Mouse (Mus musculus): ENCODE results near the gene Nucb1. TPM values are rescaled to one million over a fixed set of nuclear protein-coding genes. Genes with fewer than 3 reads are reported as not detected.
"Not testable (repeated sequence)": the region's sequence is repeated elsewhere in the genome, so short reads cannot be mapped to it uniquely, and the experiment has no call there.

Nucb1 gene
- polyA plus RNA-seq, 1 experiment = 171 TPM

GRCm38 (mm10) chr7:45482166-45482565, 28.0 kb downstream of the Nucb1 start:
- Histone ChIP-seq H3K4me1 (ENCODE audit: control insufficient read depth, insufficient read depth, insufficient read length) (no peaks in the 10 kb centered on the region), H3K4me3 (ENCODE audit: extremely low read depth, insufficient read depth, insufficient read length) (no peak overlapping the region), H3K27me3 (ENCODE audit: control insufficient read depth, insufficient read depth, low read length) (no peaks in the 10 kb centered on the region), H3K36me3 (ENCODE audit: control insufficient read depth, insufficient read depth, low read length) (no peaks in the 10 kb centered on the region), H3K27ac (ENCODE audit: insufficient read depth, low read length) (no peak overlapping the region)
- DNase-seq (ENCODE audit: low read depth in 1 of 2, low spot score in 2 of 2) = no peak
- WGBS = 65% methylated on average over 1 of the region's 1 CpGs
- TF ChIP-seq POLR2A (IDR thresholded peaks at IDR 0.05; ENCODE audit: low read depth, low read length) (no peak), CTCF (IDR thresholded peaks at IDR 0.05; ENCODE audit: extremely low read depth, insufficient read depth, insufficient read length, insufficient replicate concordance) (no peak)

DNA sequence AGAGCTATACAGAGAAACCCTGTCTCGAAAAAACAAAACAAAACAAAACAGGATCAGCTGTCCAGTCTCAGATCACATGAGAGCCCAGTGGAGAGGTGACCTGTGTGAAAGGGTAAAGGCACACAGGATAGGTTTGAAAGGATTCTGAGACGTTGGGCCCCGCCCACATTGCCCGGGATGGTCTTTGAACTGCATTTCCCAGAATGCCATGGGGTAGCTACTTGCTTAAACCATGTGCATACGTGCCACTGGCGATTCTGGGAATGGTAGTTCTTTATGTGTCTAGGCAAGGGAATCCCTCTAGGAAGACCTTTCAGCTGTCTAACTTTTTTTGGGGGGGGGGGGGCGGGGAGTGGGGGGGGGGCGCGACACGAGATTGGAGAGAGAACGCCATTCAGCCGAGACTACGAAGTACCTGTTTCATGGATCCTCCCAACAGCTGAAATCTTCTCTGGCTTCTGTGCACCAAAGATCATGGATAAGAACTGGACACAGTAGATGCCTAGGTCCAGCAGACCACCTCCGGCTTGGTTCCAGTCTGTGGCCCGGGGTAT, 28.8 kb downstream of the Nucb1 start, which contains the start of gene Tulp2:
Tulp2 (plus strand) TSS at position 504 of the 554 bp plus-strand sequence.
- Histone ChIP-seq H3K27me3 (ENCODE audit: control insufficient read depth, insufficient read depth, low read length) (no peaks in the 10 kb centered on the region), H3K27ac (ENCODE audit: insufficient read depth, low read length) (no peak within 1 kb of the TSS), H3K4me3 (ENCODE audit: extremely low read depth, insufficient read depth, insufficient read length) (no peak within 1 kb of the TSS), H3K4me1 (ENCODE audit: control insufficient read depth, insufficient read depth, insufficient read length) (no peaks in the 10 kb centered on the region), H3K36me3 (ENCODE audit: control insufficient read depth, insufficient read depth, low read length) (no peaks in the 10 kb centered on the region)
- WGBS = 56% methylated on average over 14 of the region's 15 CpGs
- no peak for TF ChIP-seq POLR2A (IDR thresholded peaks at IDR 0.05; ENCODE audit: low read depth, low read length)
- no peak for TF ChIP-seq CTCF (IDR thresholded peaks at IDR 0.05; ENCODE audit: extremely low read depth, insufficient read depth, insufficient read length, insufficient replicate concordance)
- peak in 1 of 2 experiments; percentile 46 for DNase-seq (ENCODE audit: low read depth in 1 of 2, low spot score in 2 of 2)

GRCm38 (mm10) chr7:45480310-45480709, 29.9 kb downstream of the Nucb1 start:
- DNase-seq (ENCODE audit: low read depth in 1 of 2, low spot score in 2 of 2); H3K27me3 ChIP-seq (ENCODE audit: control insufficient read depth, insufficient read depth, low read length); H3K27ac ChIP-seq (ENCODE audit: insufficient read depth, low read length); H3K36me3 ChIP-seq (ENCODE audit: control insufficient read depth, insufficient read depth, low read length); H3K4me3 ChIP-seq (ENCODE audit: extremely low read depth, insufficient read depth, insufficient read length); H3K4me1 ChIP-seq (ENCODE audit: control insufficient read depth, insufficient read depth, insufficient read length): not testable (repeated sequence)
- WGBS = 82% methylated on average over 4 of the region's 4 CpGs

GRCm38 (mm10) chr7:45478774-45479173, 31.4 kb downstream of the Nucb1 start:
- no peaks in the 10 kb centered on the region for H3K36me3 ChIP-seq (ENCODE audit: control insufficient read depth, insufficient read depth, low read length)

GRCm38 (mm10) chr7:45477003-45477402, 33.2 kb downstream of the Nucb1 start:
- TF ChIP-seq POLR2A (IDR thresholded peaks at IDR 0.05; ENCODE audit: low read depth, low read length) (no peak), CTCF (IDR thresholded peaks at IDR 0.05; ENCODE audit: extremely low read depth, insufficient read depth, insufficient read length, insufficient replicate concordance) (peak; percentile 61; the same call in 1 of the 2 replicates)
- 3% methylated on average over 3 of the region's 3 CpGs for WGBS
- Histone ChIP-seq H3K4me3 (ENCODE audit: extremely low read depth, insufficient read depth, insufficient read length) (no peak overlapping the region), H3K36me3 (ENCODE audit: control insufficient read depth, insufficient read depth, low read length) (no peaks in the 10 kb centered on the region), H3K27ac (ENCODE audit: insufficient read depth, low read length) (no peak overlapping the region), H3K4me1 (ENCODE audit: control insufficient read depth, insufficient read depth, insufficient read length) (no peaks in the 10 kb centered on the region), H3K27me3 (ENCODE audit: control insufficient read depth, insufficient read depth, low read length) (no peaks in the 10 kb centered on the region)
- peak in 1 of 2 experiments; percentile 58 for DNase-seq (ENCODE audit: low read depth in 1 of 2, low spot score in 2 of 2)

More at GRCm38 (mm10) chr7:45478774-45479173, 31.4 kb downstream of the Nucb1 start:
- DNase-seq (ENCODE audit: low read depth in 1 of 2, low spot score in 2 of 2) = no peak
- no peak overlapping the region for H3K4me3 ChIP-seq (ENCODE audit: extremely low read depth, insufficient read depth, insufficient read length)
- no peak for TF ChIP-seq POLR2A (IDR thresholded peaks at IDR 0.05; ENCODE audit: low read depth, low read length)
- no peak for TF ChIP-seq CTCF (IDR thresholded peaks at IDR 0.05; ENCODE audit: extremely low read depth, insufficient read depth, insufficient read length, insufficient replicate concordance)
- no peaks in the 10 kb centered on the region for H3K27me3 ChIP-seq (ENCODE audit: control insufficient read depth, insufficient read depth, low read length)
- 95% methylated on average over 7 of the region's 7 CpGs for WGBS
- H3K27ac ChIP-seq (ENCODE audit: insufficient read depth, low read length) = no peak overlapping the region
- H3K4me1 ChIP-seq (ENCODE audit: control insufficient read depth, insufficient read depth, insufficient read length) = no peaks in the 10 kb centered on the region

DNA sequence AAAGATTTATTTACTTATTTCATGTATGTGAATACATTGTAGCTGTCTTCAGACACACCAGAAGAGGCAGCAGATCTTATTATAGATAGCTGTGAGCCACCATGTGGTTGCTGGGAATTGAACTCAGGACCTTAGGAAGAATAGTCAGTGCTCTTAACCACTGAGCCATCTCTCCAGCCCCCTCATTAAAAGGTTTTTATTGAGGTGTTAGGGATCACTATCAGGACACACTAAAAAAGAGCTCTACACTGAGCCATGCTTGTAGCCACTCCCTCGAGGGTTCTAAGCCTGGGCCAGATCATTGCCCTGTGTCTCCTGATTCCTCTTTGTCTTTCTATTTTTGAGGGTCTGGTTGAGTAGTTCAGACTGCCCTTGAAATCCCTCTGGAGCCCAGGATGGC, 33.8 kb downstream of the Nucb1 start:
- 63% methylated on average over 1 of the region's 1 CpGs for WGBS

GRCm38 (mm10) chr7:45475291-45475969, 34.8 kb downstream of the Nucb1 start:
- no peak overlapping the region for H3K27ac ChIP-seq (ENCODE audit: insufficient read depth, low read length)
- no peak for DNase-seq (ENCODE audit: low read depth in 1 of 2, low spot score in 2 of 2)
- TF ChIP-seq POLR2A (IDR thresholded peaks at IDR 0.05; ENCODE audit: low read depth, low read length) (no peak), CTCF (IDR thresholded peaks at IDR 0.05; ENCODE audit: extremely low read depth, insufficient read depth, insufficient read length, insufficient replicate concordance) (no peak)
- 88% methylated on average over 16 of the region's 16 CpGs for WGBS
- no peaks in the 10 kb centered on the region; the same call in 1 of the 2 replicates for H3K4me1 ChIP-seq (ENCODE audit: control insufficient read depth, insufficient read depth, insufficient read length)
- H3K36me3 ChIP-seq (ENCODE audit: control insufficient read depth, insufficient read depth, low read length) = no peaks in the 10 kb centered on the region
- H3K27me3 ChIP-seq (ENCODE audit: control insufficient read depth, insufficient read depth, low read length) = no peaks in the 10 kb centered on the region
- no peak overlapping the region for H3K4me3 ChIP-seq (ENCODE audit: extremely low read depth, insufficient read depth, insufficient read length)

More for the DNA sequence above, 33.8 kb downstream of the Nucb1 start:
- DNase-seq (ENCODE audit: low read depth in 1 of 2, low spot score in 2 of 2) = no peak
- Histone ChIP-seq H3K4me1 (ENCODE audit: control insufficient read depth, insufficient read depth, insufficient read length) (no peaks in the 10 kb centered on the region), H3K4me3 (ENCODE audit: extremely low read depth, insufficient read depth, insufficient read length) (no peak overlapping the region), H3K27me3 (ENCODE audit: control insufficient read depth, insufficient read depth, low read length) (no peaks in the 10 kb centered on the region), H3K36me3 (ENCODE audit: control insufficient read depth, insufficient read depth, low read length) (no peaks in the 10 kb centered on the region), H3K27ac (ENCODE audit: insufficient read depth, low read length) (no peak overlapping the region)
- TF ChIP-seq POLR2A (IDR thresholded peaks at IDR 0.05; ENCODE audit: low read depth, low read length) (no peak), CTCF (IDR thresholded peaks at IDR 0.05; ENCODE audit: extremely low read depth, insufficient read depth, insufficient read length, insufficient replicate concordance) (no peak)

Measured in spleen, adult 2 months (tissue).